Mouse (Mus musculus): Measurements from ENCODE around the gene Syp. TPM values are rescaled to one million over a fixed set of nuclear protein-coding genes. Genes with fewer than 3 reads are reported as not detected.

The Syp gene
- polyA plus RNA-seq, 1 experiment from 2014 or later, result 62.0 TPM

- peak overlapping the region; percentile 50 for H3K4me3 ChIP-seq
- 30% methylated on average over 13 of the region's 13 CpGs for WGBS
- H3K27ac ChIP-seq, result peak overlapping the region; percentile 73
- H3K4me2 ChIP-seq, result peak overlapping the region; percentile 65
- ATAC-seq, result peak; percentile 46
- no peaks in the 10 kb centered on the region for H3K9me3 ChIP-seq (replicated peaks)
- peaks cover under 1% of the 10 kb centered on the region; the same call in 1 of the 2 replicates for H3K36me3 ChIP-seq (ENCODE audit: poor library complexity, severe bottlenecking)
- peak overlapping the region; percentile 66 for H3K9ac ChIP-seq
- H3K4me1 ChIP-seq, result 0 out of 2 replicates have a peak, but pooled peaks cover 10% of the 10 kb centered on the region
- no peaks in the 10 kb centered on the region for H3K27me3 ChIP-seq
These were observed 1.5 kb downstream of the Syp start for GRCm38 (mm10) chrX:7639536-7640325.

DNA sequence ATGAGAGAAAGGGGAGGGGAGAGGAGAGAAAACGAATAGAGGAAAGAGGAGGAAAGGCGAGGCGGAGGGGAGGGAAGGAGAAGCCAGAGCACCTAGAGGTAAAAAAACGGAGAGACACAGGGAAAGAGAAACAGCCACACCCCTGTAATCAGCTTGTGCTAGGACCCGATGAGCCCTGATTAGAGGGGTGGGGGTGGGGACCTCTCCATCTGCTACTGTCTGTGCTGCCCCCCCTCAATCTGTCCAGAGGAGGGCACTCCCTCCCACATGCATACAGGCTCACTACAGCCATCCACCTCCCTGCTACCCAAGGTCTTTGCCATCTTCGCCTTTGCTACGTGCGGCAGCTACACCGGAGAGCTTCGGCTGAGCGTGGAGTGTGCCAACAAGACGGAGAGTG, 2.5 kb downstream of the Syp start:
- Histone ChIP-seq H3K4me1 (0 out of 2 replicates have a peak, but pooled peaks cover 10% of the 10 kb centered on the region), H3K36me3 (ENCODE audit: poor library complexity, severe bottlenecking) (peaks cover 5% of the 10 kb centered on the region; the same call in 1 of the 2 replicates), H3K4me2 (peak overlapping the region; percentile 65), H3K27me3 (no peaks in the 10 kb centered on the region), H3K9ac (peak overlapping the region; percentile 34; the same call in 1 of the 2 replicates), H3K9me3 (replicated peaks) (no peaks in the 10 kb centered on the region), H3K4me3 (peak overlapping the region; percentile 20), H3K27ac (peak overlapping the region; percentile 35; the same call in 1 of the 2 replicates)
- WGBS, result 53% methylated on average over 12 of the region's 12 CpGs
- no peak for ATAC-seq

DNA sequence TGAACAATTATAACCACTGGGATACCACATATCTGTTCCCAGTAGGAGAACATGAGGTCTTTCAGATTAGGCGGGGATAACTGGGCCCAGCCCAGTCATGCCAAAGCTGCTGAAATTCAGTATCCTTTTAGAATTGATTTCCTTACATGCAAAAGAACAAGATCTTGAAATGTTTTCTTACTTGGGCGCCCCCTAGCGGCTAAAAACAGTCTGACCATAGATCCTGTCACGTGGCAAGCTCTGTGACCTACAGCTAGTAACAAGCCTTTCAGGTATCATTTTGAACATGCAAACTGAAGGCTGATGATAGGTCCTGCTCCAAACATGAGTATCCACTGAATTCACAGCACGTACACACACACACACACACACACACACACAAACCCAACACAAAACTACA, 7.1 kb downstream of the Syp start:
- Histone ChIP-seq H3K4me1 (0 out of 2 replicates have a peak, but pooled peaks cover 5% of the 10 kb centered on the region), H3K27ac (no peak overlapping the region), H3K36me3 (ENCODE audit: poor library complexity, severe bottlenecking) (peaks cover 5% of the 10 kb centered on the region; the same call in 1 of the 2 replicates), H3K4me2 (no peak overlapping the region), H3K9ac (no peak overlapping the region), H3K27me3 (no peaks in the 10 kb centered on the region), H3K9me3 (replicated peaks) (no peaks in the 10 kb centered on the region), H3K4me3 (no peak overlapping the region)
- WGBS, result 15% methylated on average over 5 of the region's 5 CpGs
- no peak for ATAC-seq

DNA sequence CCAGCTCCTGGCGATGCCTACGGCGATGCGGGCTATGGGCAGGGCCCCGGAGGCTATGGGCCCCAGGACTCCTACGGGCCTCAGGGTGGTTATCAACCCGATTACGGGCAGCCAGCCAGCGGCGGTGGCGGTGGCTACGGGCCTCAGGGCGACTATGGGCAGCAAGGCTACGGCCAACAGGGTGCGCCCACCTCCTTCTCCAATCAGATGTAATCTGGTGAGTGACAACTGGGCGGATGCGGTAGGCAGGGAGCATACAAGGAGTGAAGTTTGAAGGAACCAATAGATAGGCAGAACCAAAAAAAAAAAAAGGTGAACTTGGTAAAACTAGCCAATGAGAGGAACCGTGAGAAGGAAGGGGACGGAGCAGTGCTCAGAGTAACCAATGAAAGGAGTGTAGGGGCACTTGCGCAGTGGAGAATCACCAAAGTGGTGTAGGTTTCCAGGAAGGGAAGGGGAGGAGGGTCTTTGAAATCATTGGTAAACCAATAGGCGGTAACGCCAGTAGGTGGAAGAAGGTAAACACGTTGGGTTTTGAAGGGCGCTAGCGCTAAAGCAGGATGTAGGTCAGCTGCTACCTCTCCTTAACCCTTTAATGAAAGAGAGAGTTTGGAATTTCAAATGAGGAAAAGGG, 10.5 kb downstream of the Syp start:
- ATAC-seq, result peak; percentile 98
- H3K27me3 ChIP-seq, result no peaks in the 10 kb centered on the region
- peak overlapping the region; percentile 58 for H3K4me2 ChIP-seq
- no peaks in the 10 kb centered on the region for H3K4me1 ChIP-seq
- H3K36me3 ChIP-seq (ENCODE audit: poor library complexity, severe bottlenecking), result peaks cover 8% of the 10 kb centered on the region; the same call in 1 of the 2 replicates
- WGBS, result 11% methylated on average over 25 of the region's 25 CpGs
- H3K4me3 ChIP-seq, result peak overlapping the region; percentile 38
- H3K27ac ChIP-seq, result peak overlapping the region; percentile 75
- peak overlapping the region; percentile 66 for H3K9ac ChIP-seq
- no peaks in the 10 kb centered on the region for H3K9me3 ChIP-seq (replicated peaks)

- peak within 1 kb of the TSS; percentile 31 for H3K4me3 ChIP-seq
- H3K9ac ChIP-seq, result peak within 1 kb of the TSS; percentile 55
- H3K4me1 ChIP-seq, result 0 out of 2 replicates have a peak, but pooled peaks cover 10% of the 10 kb centered on the region
- no peak within 1 kb of the TSS for H3K27ac ChIP-seq
- WGBS, result 14% methylated on average over 26 of the region's 26 CpGs
- H3K36me3 ChIP-seq (ENCODE audit: poor library complexity, severe bottlenecking), result no peaks in the 10 kb centered on the region
- H3K27me3 ChIP-seq, result no peaks in the 10 kb centered on the region
- no peaks in the 10 kb centered on the region for H3K9me3 ChIP-seq (replicated peaks)
- peak within 1 kb of the TSS; percentile 53 for H3K4me2 ChIP-seq
- ATAC-seq, result no peak
These were observed 19.0 kb downstream of the Syp start, which contains the start of gene Prickle3 for GRCm38 (mm10) chrX:7657221-7657639. TSS of gene Prickle3 (plus strand) at chrX:7657260.

- H3K36me3 ChIP-seq (ENCODE audit: poor library complexity, severe bottlenecking), result no peaks in the 10 kb centered on the region
- H3K9me3 ChIP-seq (replicated peaks), result no peaks in the 10 kb centered on the region
- H3K4me1 ChIP-seq, result 0 out of 2 replicates have a peak, but pooled peaks cover 10% of the 10 kb centered on the region
- peak overlapping the region; percentile 53 for H3K4me2 ChIP-seq
- no peak overlapping the region for H3K4me3 ChIP-seq
- no peaks in the 10 kb centered on the region for H3K27me3 ChIP-seq
- no peak overlapping the region for H3K27ac ChIP-seq
- WGBS, result 19% methylated on average over 9 of the region's 15 CpGs
- H3K9ac ChIP-seq, result no peak overlapping the region
- ATAC-seq, result 0 out of 2 replicates have a peak, but pooled peaks have one; percentile 13
These were observed 19.9 kb downstream of the Syp start for GRCm38 (mm10) chrX:7658031-7658784.

DNA sequence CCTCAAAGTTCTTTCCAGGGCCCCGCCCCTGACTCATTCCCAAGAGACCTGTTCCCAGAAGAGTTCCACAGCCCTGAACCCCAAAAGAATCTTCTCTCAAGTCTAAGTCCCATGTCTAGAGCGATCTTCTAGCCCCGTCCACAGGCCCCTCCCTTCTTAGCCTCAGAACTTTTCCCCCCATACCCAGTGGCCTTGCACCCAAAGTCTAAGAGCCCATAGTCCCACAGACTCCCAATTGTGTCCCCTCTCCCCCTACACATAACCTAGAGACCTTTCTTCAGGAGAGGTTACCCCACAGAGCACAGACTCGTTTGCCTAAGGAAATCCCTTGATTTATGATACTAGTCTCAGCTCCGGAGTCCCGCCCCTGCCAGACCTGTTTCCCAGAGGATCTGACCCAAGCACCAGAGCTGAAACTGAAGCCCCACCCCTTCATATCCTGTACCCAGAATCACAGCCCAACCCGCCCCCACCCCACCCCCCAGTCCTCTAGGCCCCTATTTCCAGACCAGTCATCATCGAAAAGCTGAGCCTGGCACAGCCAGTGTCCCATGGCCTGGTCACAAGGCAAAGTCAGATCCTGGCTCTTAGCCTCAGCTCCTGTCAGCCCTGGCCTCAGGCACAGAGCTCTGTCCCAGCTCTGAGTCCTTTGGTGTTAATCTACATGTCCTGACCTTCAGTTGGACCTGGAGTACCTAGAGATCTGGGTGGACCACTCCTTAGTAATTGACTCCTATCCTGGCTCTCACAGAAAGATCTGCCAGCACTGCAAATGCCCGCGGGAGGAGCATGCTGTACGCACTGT, 20.7 kb downstream of the Syp start:
- no peak overlapping the region for H3K27ac ChIP-seq
- H3K4me3 ChIP-seq, result no peak overlapping the region
- H3K4me1 ChIP-seq, result 0 out of 2 replicates have a peak, but pooled peaks cover 10% of the 10 kb centered on the region
- 55% methylated on average over 11 of the region's 11 CpGs for WGBS
- H3K4me2 ChIP-seq, result peak overlapping the region; percentile 53; the same call in 1 of the 2 replicates
- ATAC-seq, result 0 out of 2 replicates have a peak, but pooled peaks have one; percentile 16
- H3K9me3 ChIP-seq (replicated peaks), result no peaks in the 10 kb centered on the region
- H3K27me3 ChIP-seq, result no peaks in the 10 kb centered on the region
- H3K36me3 ChIP-seq (ENCODE audit: poor library complexity, severe bottlenecking), result no peaks in the 10 kb centered on the region
- H3K9ac ChIP-seq, result no peak overlapping the region

- no peak overlapping the region for H3K9ac ChIP-seq
- no peak for ATAC-seq
- 74% methylated on average over 4 of the region's 4 CpGs for WGBS
These were observed 22.8 kb downstream of the Syp start for GRCm38 (mm10) chrX:7661086-7661485.

GRCm38 (mm10) chrX:7662936-7663335, 24.7 kb downstream of the Syp start:
- Histone ChIP-seq H3K36me3 (ENCODE audit: poor library complexity, severe bottlenecking) (peaks cover 8% of the 10 kb centered on the region; the same call in 1 of the 2 replicates), H3K27ac (no peak overlapping the region), H3K4me2 (no peak overlapping the region), H3K4me1 (0 out of 2 replicates have a peak, but pooled peaks cover 9% of the 10 kb centered on the region), H3K9me3 (replicated peaks) (no peaks in the 10 kb centered on the region), H3K4me3 (no peak overlapping the region), H3K9ac (no peak overlapping the region), H3K27me3 (no peaks in the 10 kb centered on the region)
- no peak for ATAC-seq
- WGBS, result 92% methylated on average over 3 of the region's 3 CpGs

More at GRCm38 (mm10) chrX:7661086-7661485, 22.8 kb downstream of the Syp start:
- Histone ChIP-seq H3K27me3 (no peaks in the 10 kb centered on the region), H3K36me3 (ENCODE audit: poor library complexity, severe bottlenecking) (no peaks in the 10 kb centered on the region), H3K9me3 (replicated peaks) (no peaks in the 10 kb centered on the region), H3K4me1 (0 out of 2 replicates have a peak, but pooled peaks cover 10% of the 10 kb centered on the region), H3K4me3 (no peak overlapping the region), H3K4me2 (no peak overlapping the region), H3K27ac (no peak overlapping the region)

DNA sequence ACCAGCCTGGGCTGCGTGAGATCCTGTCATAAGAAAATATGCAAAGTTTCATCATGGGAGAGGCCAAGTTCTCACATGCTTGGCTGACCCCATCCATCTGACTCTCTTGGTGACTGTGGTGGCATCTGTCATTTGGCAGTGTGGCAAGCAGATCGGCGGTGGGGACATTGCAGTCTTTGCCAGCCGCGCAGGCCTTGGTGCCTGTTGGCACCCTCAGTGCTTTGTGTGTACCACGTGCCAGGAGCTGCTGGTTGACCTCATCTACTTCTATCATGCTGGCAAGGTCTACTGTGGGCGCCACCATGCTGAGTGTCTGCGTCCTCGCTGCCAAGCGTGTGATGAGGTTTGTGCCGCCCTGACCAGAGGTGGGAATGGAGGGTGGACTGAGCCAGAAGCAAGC, 26.5 kb downstream of the Syp start:
- ATAC-seq, result no peak
- H3K27ac ChIP-seq, result no peak overlapping the region
- no peaks in the 10 kb centered on the region for H3K27me3 ChIP-seq
- peaks cover 8% of the 10 kb centered on the region; the same call in 1 of the 2 replicates for H3K36me3 ChIP-seq (ENCODE audit: poor library complexity, severe bottlenecking)
- H3K9ac ChIP-seq, result no peak overlapping the region
- H3K4me3 ChIP-seq, result no peak overlapping the region
- no peak overlapping the region for H3K4me2 ChIP-seq
- H3K9me3 ChIP-seq (replicated peaks), result no peaks in the 10 kb centered on the region
- WGBS, result 87% methylated on average over 11 of the region's 11 CpGs
- H3K4me1 ChIP-seq, result no peaks in the 10 kb centered on the region

Measured in forebrain, embryonic 13.5 days (tissue).